Mouse (Mus musculus): ENCODE data around the gene Slc39a11.

- TF ChIP-seq POLR2A (IDR thresholded peaks at IDR 0.05; ENCODE audit: borderline replicate concordance, extremely low read depth, low read depth, low read length) (no peak), CTCF (IDR thresholded peaks at IDR 0.05; ENCODE audit: insufficient read depth, low read length) (no peak)
Measured at GRCm38 (mm10) chr11:113198586-113198985, 451.3 kb downstream of the Slc39a11 start.
